Mouse (Mus musculus) midbrain, embryonic 11.5 days (tissue): ENCODE results near the gene Ercc6l2. TPM values are rescaled to one million over a fixed set of nuclear protein-coding genes. Genes with fewer than 3 reads are reported as not detected.
"Not testable (repeated sequence)": the region's sequence is repeated elsewhere in the genome, so short reads cannot be mapped to it uniquely, and the experiment has no call there.

Experiments
- ATAC-seq: fragments of 200-750 bp; cut with Nextera tagmentation; 2 replicates; pipeline ENCODE4 v1.8.0; 2017; ENCODE audit warnings: moderate TSS enrichment, moderate library complexity; ENCODE audit not compliant: low FRiP score
- DNase-seq: peaks from one replicate; pipeline ENCODE4 v3.0.0; 2015; ENCODE audit warnings: low spot score; ENCODE audit errors: missing footprints
- H3K27ac ChIP-seq: fragments of 300-500 bp; sonication (generic); 2 replicates; pipeline ENCODE4 v1.5.1; 2014; ENCODE audit warnings: low read depth, low read length
- H3K27me3 ChIP-seq: fragments of 300-500 bp; sonication (generic); 2 replicates; pipeline ENCODE4 v1.6.1; 2014; ENCODE audit warnings: mild to moderate bottlenecking, low read length, moderate library complexity, mixed read lengths; ENCODE audit not compliant: control insufficient read depth, insufficient read depth
- H3K36me3 ChIP-seq: fragments of 300-500 bp; sonication (generic); 2 replicates; pipeline ENCODE4 v1.6.1; 2014; ENCODE audit warnings: mild to moderate bottlenecking, low read length, moderate library complexity, mixed read lengths; ENCODE audit not compliant: control insufficient read depth, insufficient read depth
- H3K4me1 ChIP-seq: fragments of 300-500 bp; sonication (generic); 2 replicates; pipeline ENCODE4 v1.6.1; 2014; ENCODE audit warnings: low read length; ENCODE audit not compliant: control insufficient read depth, insufficient read depth
- H3K4me2 ChIP-seq: fragments of 300-500 bp; sonication (generic); 2 replicates; pipeline ENCODE4 v1.6.1; 2014; ENCODE audit warnings: mild to moderate bottlenecking, moderate library complexity
- H3K4me3 ChIP-seq: fragments of 300-500 bp; sonication (generic); 2 replicates; pipeline ENCODE4 v1.5.1; 2014; ENCODE audit warnings: low read depth, low read length
- H3K9ac ChIP-seq: fragments of 300-500 bp; sonication (generic); 2 replicates; pipeline ENCODE4 v1.6.1; 2014; ENCODE audit warnings: low read length
- H3K9me3 ChIP-seq: fragments of 300-500 bp; sonication (generic); 2 replicates; pipeline ENCODE4 v1.6.1; 2016; ENCODE audit warnings: low read length; ENCODE audit not compliant: control insufficient read depth
- WGBS: fragments of 180-500 bp; shearing (Covaris S2); extraction: QIAGEN DNeasy Blood & Tissue Kit; methylation state at CpG from one replicate; pipeline ENCODE4 v1.1.7; 2014; 5-methylcytosine and 5-hydroxymethylcytosine counted together
- polyA plus RNA-seq: library from polyadenylated mRNA; unstranded; fragments of >200 nt; fragmentation: Nextera tagmentation; extraction: Ambion mirVana; gene quantifications from 2 replicates; pipeline ENCODE4 v1.2.1, GENCODE M21; 2014

The Ercc6l2 gene
- polyA plus RNA-seq, 1 experiment from 2014 or later: 23.6 TPM

GRCm38 (mm10) chr13:63917776-63918621 lies 103.0 kb downstream of the Ercc6l2 start:
- peak overlapping the region; percentile 1; the same call in 1 of the 2 replicates for H3K27ac ChIP-seq
- peaks cover 19% of the 10 kb centered on the region for H3K4me1 ChIP-seq
- WGBS: 9% methylated on average over 11 of the region's 11 CpGs
- peak overlapping the region; percentile 17; the same call in 1 of the 2 replicates for H3K4me2 ChIP-seq
- H3K9me3 ChIP-seq: no peaks in the 10 kb centered on the region
- H3K9ac ChIP-seq: no peak overlapping the region
- no peak overlapping the region for H3K4me3 ChIP-seq
- H3K27me3 ChIP-seq: peaks cover 27% of the 10 kb centered on the region
- DNase-seq (peak; percentile 94), ATAC-seq (peak; percentile 77)
- H3K36me3 ChIP-seq: no peaks in the 10 kb centered on the region

- Histone ChIP-seq H3K4me3 (no peak overlapping the region), H3K4me1 (peaks cover 19% of the 10 kb centered on the region), H3K27me3 (peaks cover 27% of the 10 kb centered on the region), H3K9ac (no peak overlapping the region), H3K4me2 (peak overlapping the region; percentile 17; the same call in 1 of the 2 replicates), H3K9me3 (no peaks in the 10 kb centered on the region), H3K36me3 (no peaks in the 10 kb centered on the region), H3K27ac (peak overlapping the region; percentile 1; the same call in 1 of the 2 replicates)
- 43% methylated on average over 18 of the region's 18 CpGs for WGBS
- no peak for DNase-seq
- peak; percentile 28; the same call in 1 of the 2 replicates for ATAC-seq
Measured at GRCm38 (mm10) chr13:63918733-63919422, 103.8 kb downstream of the Ercc6l2 start.

GRCm38 (mm10) chr13:63924036-63924435 lies 109.0 kb downstream of the Ercc6l2 start:
- not testable (repeated sequence) for H3K9me3 ChIP-seq, H3K4me3 ChIP-seq, H3K4me2 ChIP-seq, H3K4me1 ChIP-seq, DNase-seq, ATAC-seq, H3K27ac ChIP-seq, H3K9ac ChIP-seq, H3K36me3 ChIP-seq
- WGBS: 70% methylated on average over 1 of the region's 6 CpGs
- H3K27me3 ChIP-seq: peaks cover 10% of the 10 kb centered on the region

- DNase-seq: peak; percentile 79
- no peak overlapping the region for H3K27ac ChIP-seq
- no peak overlapping the region for H3K9ac ChIP-seq
- H3K9me3 ChIP-seq: no peaks in the 10 kb centered on the region
- 70% methylated on average over 4 of the region's 4 CpGs for WGBS
- H3K36me3 ChIP-seq: no peaks in the 10 kb centered on the region
- H3K4me2 ChIP-seq: no peak overlapping the region
- no peaks in the 10 kb centered on the region; the same call in 1 of the 2 replicates for H3K27me3 ChIP-seq
- no peak overlapping the region for H3K4me3 ChIP-seq
- ATAC-seq: no peak
- peaks cover 3% of the 10 kb centered on the region; the same call in 1 of the 2 replicates for H3K4me1 ChIP-seq
Measured at GRCm38 (mm10) chr13:63927326-63927725, 112.3 kb downstream of the Ercc6l2 start.

GRCm38 (mm10) chr13:63929351-63929750 lies 114.3 kb downstream of the Ercc6l2 start:
- H3K27ac ChIP-seq: no peak overlapping the region
- peak; percentile 76 for DNase-seq
- 68% methylated on average over 1 of the region's 1 CpGs for WGBS

GRCm38 (mm10) chr13:63929917-63930515 lies 115.0 kb downstream of the Ercc6l2 start:
- 80% methylated on average over 5 of the region's 5 CpGs for WGBS

More at GRCm38 (mm10) chr13:63929351-63929750, 114.3 kb downstream of the Ercc6l2 start:
- H3K9ac ChIP-seq: no peak overlapping the region
- ATAC-seq: no peak
- peaks cover 3% of the 10 kb centered on the region; the same call in 1 of the 2 replicates for H3K4me1 ChIP-seq
- no peak overlapping the region for H3K4me3 ChIP-seq
- H3K4me2 ChIP-seq: no peak overlapping the region
- H3K27me3 ChIP-seq: peaks cover 2% of the 10 kb centered on the region; the same call in 1 of the 2 replicates
- H3K36me3 ChIP-seq: no peaks in the 10 kb centered on the region
- H3K9me3 ChIP-seq: no peaks in the 10 kb centered on the region

GRCm38 (mm10) chr13:63930525-63930924 lies 115.5 kb downstream of the Ercc6l2 start:
- Histone ChIP-seq H3K9me3 (no peaks in the 10 kb centered on the region), H3K27ac (no peak overlapping the region), H3K4me3 (no peak overlapping the region), H3K27me3 (0 out of 2 replicates have a peak, but pooled peaks cover 2% of the 10 kb centered on the region), H3K36me3 (no peaks in the 10 kb centered on the region), H3K9ac (no peak overlapping the region), H3K4me1 (peaks cover 3% of the 10 kb centered on the region; the same call in 1 of the 2 replicates), H3K4me2 (no peak overlapping the region)
- WGBS: 83% methylated on average over 10 of the region's 10 CpGs
- peak; percentile 12 for DNase-seq
- ATAC-seq: 0 out of 2 replicates have a peak, but pooled peaks have one; percentile 24

More at GRCm38 (mm10) chr13:63929917-63930515, 115.0 kb downstream of the Ercc6l2 start:
- H3K9me3 ChIP-seq: no peaks in the 10 kb centered on the region
- no peak overlapping the region for H3K27ac ChIP-seq
- peaks cover 2% of the 10 kb centered on the region; the same call in 1 of the 2 replicates for H3K27me3 ChIP-seq
- H3K9ac ChIP-seq: no peak overlapping the region
- ATAC-seq (no peak), DNase-seq (peak; percentile 51)
- H3K36me3 ChIP-seq: no peaks in the 10 kb centered on the region
- peaks cover 3% of the 10 kb centered on the region; the same call in 1 of the 2 replicates for H3K4me1 ChIP-seq
- no peak overlapping the region for H3K4me3 ChIP-seq
- H3K4me2 ChIP-seq: no peak overlapping the region

- no peak overlapping the region for H3K4me2 ChIP-seq
- WGBS: 85% methylated on average over 9 of the region's 9 CpGs
- H3K27ac ChIP-seq: no peak overlapping the region
- no peak overlapping the region for H3K4me3 ChIP-seq
- peaks cover 16% of the 10 kb centered on the region for H3K27me3 ChIP-seq
- ATAC-seq (no peak), DNase-seq (peak; percentile 6)
- H3K4me1 ChIP-seq: no peaks in the 10 kb centered on the region
- no peaks in the 10 kb centered on the region for H3K36me3 ChIP-seq
- H3K9me3 ChIP-seq: no peaks in the 10 kb centered on the region
- no peak overlapping the region for H3K9ac ChIP-seq
Measured at GRCm38 (mm10) chr13:63936369-63936768, 121.3 kb downstream of the Ercc6l2 start.
